Comparison of ENCODE assay signal across 18 mouse cellular contexts in the genomic region with DNA sequence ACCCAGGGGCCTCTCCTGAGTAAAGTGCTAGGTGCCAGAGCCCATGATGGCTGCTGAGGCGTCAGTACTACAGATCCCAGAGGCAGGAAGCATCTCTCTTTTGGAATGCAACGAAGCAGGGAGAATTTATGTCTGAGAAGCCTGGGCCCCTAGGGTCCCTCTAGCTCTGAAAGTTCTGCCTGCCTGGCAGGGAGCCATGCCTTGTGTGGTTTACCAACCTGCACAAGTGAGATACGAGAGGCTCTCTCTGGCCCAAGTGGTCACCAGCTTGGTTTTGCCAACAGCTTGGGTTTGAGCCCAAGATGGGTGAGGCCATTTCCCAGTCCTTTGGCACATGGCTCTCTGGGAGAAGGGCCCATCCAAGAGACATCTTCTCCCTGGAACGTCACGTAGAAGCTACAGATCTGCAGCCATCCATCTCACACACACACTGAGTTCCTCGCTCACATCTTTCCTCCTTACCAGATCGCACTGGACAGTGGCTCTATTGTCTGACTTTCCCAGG.
DNase-seq lines count a peak whose midpoint lies in the region; ATAC-seq and TF ChIP-seq lines count a peak whose summit lies in the region.
"Had no signal": no experiment of that assay in that cellular context is flagged by ENCODE, and none has a peak within 500 bp of the region (broad histone marks: within the 10 kb centered on the region; RNA-seq: fewer than 3 reads in every experiment).

No protein-coding gene starts in this region.

- H3K27ac ChIP-seq in hindbrain, postnatal 0 days, result peak overlapping the region; percentile 58
- H3K27ac ChIP-seq: gastrocnemius, adult 2 months had no signal

- no peak for ATAC-seq in hindbrain, postnatal 0 days
- ATAC-seq: inflammation-experienced regulatory T-cells, adult 6 months had no signal

- DNase-seq in cerebellum, postnatal 25 days, result peak; percentile 9 to 17
- no peak for DNase-seq in cerebellum, adult 9-10 months
- DNase-seq in right cerebral cortex, postnatal 10 days (ENCODE audit: low spot score in 2 of 2), result peak; percentile 28 to 36
- DNase-seq in right cerebral cortex, adult 18-20 months, result no peak
- peak; percentile 10 for DNase-seq in hindbrain, postnatal 0 days (ENCODE audit: low spot score)
- no peak for DNase-seq in kidney, postnatal 25 days
- no peak for DNase-seq in spleen, adult 12 weeks (ENCODE audit: low spot score)
- DNase-seq: adrenal gland, adult 8-10 months; cerebellum, adult 18-20 months; gastrocnemius, adult 2 months; heart, adult 11 months; kidney, adult 9 months; layer of hippocampus, postnatal 36 days; lung, adult 18-20 months; thymus, postnatal 36 days had no signal

- TF ChIP-seq CTCF in hindbrain, postnatal 0 days (IDR thresholded peaks at IDR 0.05; ENCODE audit: low read depth), result no peak

- no peaks in the 10 kb centered on the region for H3K27me3 ChIP-seq in hindbrain, postnatal 0 days (ENCODE audit: insufficient read depth, low read length)
- H3K27me3 ChIP-seq: CH12.LX; midbrain, embryonic 12.5 days had no signal

- H3K4me1 ChIP-seq in hindbrain, postnatal 0 days (ENCODE audit: insufficient read depth, low read length), result peaks cover 14% of the 10 kb centered on the region

- no peak overlapping the region for H3K4me3 ChIP-seq in hindbrain, postnatal 0 days (ENCODE audit: low read length)
- H3K4me3 ChIP-seq: gastrocnemius, adult 2 months; midbrain, embryonic 12.5 days had no signal

- no peak overlapping the region for H3K4me2 ChIP-seq in hindbrain, postnatal 0 days (ENCODE audit: low read depth, low read length)
- H3K4me2 ChIP-seq: midbrain, embryonic 12.5 days had no signal

- no peaks in the 10 kb centered on the region for H3K36me3 ChIP-seq in hindbrain, postnatal 0 days (ENCODE audit: insufficient read depth, low read length)
- H3K36me3 ChIP-seq: midbrain, embryonic 12.5 days had no signal

- H3K9me3 ChIP-seq in hindbrain, postnatal 0 days (ENCODE audit: low read length), result no peaks in the 10 kb centered on the region
- H3K9me3 ChIP-seq: midbrain, embryonic 12.5 days had no signal

- H3K9ac ChIP-seq in hindbrain, postnatal 0 days (replicated peaks; ENCODE audit: low read length), result no peak overlapping the region
- H3K9ac ChIP-seq: midbrain, embryonic 12.5 days had no signal

- WGBS in hindbrain, postnatal 0 days, result 47% methylated on average over 7 of the region's 7 CpGs

Comparison
In these comparisons a context has a peak if more than half of its experiments do, and no peak if none do; other contexts are left out.
1. DNase-seq: peak in cerebellum, postnatal 25 days (2 of 2), right cerebral cortex, postnatal 10 days (2 of 2) and hindbrain, postnatal 0 days (single experiment); none in cerebellum, adult 9-10 months (single experiment), right cerebral cortex, adult 18-20 months (single experiment), kidney, postnatal 25 days (0 of 2) and spleen, adult 12 weeks (single experiment).